Mouse (Mus musculus): Measurements from ENCODE around the gene Rtl10.
A peak's percentile ranks its signal among the peaks of the same experiment; 100 is the strongest.

Gene Rtl10

DNA sequence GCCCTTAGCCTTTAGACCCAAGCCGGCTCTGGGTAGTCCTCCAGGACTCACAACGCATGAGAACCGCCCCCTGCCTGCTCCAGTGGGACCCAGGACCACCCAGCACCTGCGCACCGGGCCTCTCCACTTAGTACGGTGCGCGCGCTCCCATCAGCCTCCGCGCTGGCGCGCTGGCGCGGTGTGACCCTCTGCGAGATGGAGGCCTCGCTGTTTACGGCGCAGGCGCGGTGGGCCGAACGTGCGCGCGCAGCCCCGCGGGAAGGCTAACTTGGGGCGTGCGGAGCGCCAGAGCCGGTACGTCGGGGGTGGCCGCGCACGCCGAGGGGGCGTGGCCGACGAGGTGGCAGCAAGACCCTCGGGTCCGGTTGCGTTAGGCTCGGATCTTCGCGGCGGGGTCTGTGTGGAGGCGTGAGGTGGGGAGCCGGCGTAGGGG, at the start of gene Rtl10, which contains the start of gene Gnb1l:
Gene Rtl10 (plus strand): TSS at position 344 of the 433 bp plus-strand sequence.
Gene Gnb1l (plus strand): TSS at position 156 of the 433 bp plus-strand sequence.
- DNase-seq (ENCODE audit: low spot score) = peak; percentile 87

DNA sequence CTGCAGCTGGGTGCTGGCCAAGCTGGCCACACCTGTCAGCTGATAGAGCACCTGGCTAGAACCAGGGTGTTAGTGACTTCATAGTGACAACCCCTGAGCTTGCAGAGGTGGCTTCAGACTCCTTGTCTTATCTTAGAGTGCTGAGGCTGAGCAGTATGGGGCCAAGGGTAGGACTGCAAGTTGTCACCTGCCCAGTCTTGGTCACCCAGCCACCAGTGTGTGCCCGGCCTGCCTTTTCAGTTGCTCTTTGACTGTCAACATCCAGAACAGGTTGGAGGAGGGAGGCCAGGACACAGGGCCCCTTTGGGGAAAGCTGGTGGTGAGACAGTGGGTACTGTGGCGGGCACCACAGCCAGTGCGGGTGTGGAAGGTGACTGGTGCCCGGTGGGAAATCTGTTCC, 49.7 kb upstream of the Rtl10 start:
- no peak for DNase-seq (ENCODE audit: low spot score)

DNA sequence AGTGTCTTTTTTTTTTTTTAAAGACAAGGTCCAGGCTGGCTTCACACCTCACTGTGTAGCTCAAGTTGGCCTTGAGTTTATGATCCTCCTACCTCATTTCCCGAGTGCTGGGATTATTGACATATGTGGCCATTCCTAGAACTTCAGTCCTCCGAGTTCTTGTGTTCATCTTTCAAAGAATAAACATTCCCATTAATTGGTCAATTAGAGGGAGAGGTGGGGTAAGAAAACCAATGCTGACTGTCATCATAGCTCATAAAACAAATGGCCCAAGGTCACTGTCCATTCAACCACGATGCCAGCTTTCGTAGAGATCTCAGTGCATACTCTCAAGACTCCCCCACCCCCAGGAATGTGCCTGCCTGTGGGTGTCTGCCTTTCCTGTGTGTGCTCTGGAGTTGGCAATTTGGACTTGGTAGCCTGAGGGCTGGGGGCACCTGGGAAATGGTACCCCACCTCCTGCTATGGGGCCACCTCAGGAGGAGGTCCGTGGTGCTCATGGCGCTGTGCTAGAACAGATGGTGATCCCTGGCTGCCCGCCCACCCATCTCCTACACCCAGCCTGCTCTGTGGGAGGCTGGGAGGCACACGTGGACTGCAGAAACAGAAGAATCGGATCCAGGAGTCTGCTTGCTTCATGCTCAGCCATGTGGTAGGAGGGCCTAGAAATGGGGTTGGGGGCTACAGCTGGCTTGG, 47.1 kb upstream of the Rtl10 start:
- DNase-seq (ENCODE audit: low spot score) = no peak

DNA sequence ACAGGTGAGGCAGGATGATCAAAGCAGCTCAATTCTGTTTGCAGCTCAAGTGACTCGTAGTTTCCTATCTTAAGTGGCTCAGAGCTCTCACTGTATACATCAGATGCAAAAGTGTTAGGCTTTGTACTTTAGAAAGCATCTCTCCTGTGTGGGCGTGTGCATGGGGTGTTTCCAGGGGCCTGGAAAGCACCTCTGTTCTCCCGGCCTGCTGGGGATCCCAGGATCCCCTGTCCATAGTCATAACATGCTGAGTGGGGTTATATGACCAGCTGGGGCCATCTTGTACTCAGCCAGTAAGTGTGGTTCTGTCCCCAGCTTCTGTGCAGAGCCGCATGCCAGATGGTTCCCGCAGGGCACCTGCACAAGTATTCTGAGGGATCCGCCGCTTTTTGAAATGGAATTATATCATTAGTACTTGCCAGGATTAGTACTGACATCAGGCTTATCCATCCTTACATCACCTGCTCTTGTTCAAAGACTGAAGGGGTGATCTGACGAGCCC, 46.3 kb upstream of the Rtl10 start:
- no peak for DNase-seq (ENCODE audit: low spot score)

DNA sequence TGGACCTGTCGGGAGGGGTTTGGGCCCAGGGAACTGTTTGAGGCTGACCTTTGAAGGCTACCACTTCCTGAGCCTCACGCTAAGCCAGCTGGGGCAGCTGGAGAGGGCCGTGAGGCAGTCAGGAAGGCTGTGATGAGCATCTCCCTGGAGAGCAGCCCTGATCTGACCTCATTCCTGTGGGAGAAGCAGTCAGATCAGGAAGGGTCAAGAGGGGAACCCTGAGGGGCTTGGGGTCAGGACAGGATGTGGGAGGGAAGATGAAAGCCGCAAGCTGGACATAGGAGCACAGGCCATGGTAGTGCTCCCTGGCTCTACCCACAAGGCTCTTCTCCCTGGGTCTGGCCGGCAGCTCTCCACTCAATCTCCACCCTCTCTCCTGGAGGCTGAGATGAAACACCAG, 44.9 kb upstream of the Rtl10 start:
- DNase-seq (ENCODE audit: low spot score) = no peak

DNA sequence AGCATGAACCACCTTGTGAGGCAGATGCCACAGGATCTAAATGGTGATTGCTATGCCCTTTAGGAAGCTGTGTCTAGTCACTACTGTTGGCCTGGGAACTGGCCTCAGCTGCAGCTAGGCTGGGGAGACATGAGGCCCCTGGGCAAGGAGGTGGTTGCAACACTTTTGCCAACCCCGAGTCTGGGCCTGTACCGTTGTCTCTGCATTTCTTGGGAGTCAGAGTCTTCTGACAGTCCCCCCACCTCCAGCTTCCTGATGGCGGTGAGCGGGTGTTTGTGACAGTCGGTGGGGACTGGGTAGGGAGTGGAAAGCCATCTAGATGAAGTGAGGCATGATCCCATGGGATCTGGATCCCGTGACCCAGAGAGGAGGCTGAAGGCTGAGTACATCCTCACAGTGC, 43.3 kb upstream of the Rtl10 start:
- no peak for DNase-seq (ENCODE audit: low spot score)

DNA sequence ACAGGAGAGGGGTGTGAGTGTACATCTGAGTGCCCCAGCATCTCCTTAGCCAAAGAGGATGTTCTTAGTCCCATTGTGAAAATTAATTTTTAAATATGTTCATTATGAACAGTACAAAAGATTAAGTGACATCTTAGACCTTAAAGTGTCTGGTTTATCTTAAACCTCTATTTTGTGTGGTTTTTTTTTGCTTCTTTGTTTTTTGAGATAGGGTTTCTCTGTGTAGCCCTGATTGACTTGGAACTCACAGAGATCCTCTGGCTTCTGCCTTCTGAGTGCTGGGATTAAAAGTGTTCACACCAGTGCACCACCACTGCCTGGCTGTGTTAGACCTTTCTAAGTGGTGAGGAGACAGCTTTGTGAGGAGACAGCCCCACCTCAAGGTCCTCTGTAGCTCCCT, 40.0 kb upstream of the Rtl10 start:
- no peak for DNase-seq (ENCODE audit: low spot score)

DNA sequence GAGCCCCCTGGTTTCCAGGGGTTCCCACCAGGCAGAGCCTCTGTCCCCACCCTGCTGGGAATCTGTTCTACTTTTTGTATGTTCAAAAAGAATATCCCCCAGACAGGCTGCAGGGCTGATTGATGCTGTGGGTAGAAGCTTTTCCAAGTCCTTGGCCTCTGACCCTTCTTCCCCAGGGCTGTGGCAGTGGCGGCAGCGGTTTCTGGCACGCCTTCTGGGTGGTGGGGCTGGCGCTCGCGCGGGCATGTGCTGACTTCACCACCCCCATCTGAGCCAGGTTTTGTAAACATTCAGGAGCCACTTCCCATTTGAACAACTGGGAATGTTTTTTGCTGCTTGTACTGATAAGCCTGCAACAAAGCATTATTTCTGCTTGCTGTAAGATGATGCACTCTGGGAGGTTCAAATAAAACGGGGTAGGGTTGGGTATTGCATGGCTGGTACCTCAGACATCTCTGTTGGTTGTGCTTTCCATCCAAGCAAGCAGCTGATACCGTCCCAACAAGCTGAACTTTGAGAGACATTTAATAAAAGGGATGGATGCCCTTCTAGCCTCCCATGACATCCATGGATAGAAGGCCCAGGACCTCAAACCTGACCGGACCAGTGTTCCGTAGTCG, 39.3 kb upstream of the Rtl10 start:
- no peak for DNase-seq (ENCODE audit: low spot score)

DNA sequence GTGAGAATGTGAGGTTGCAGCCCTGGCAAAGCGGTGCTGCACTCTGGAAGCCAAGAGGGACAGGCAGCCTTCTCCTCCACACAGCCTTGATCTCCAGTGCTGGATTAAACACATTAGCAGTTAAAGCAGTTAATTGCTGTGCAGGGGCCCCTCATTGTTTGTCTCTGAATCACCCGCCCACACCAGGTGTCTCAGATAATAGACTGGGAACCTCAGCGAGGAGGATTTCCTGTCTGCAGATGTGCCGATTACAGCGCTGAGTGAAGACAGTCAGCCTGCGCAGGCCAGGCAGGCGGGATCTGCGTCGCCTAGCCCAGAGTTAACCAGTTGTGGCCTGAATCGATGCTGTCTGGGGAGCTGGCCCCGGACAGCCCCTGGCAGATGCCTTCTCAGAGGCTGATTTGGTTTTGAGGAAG, 38.7 kb upstream of the Rtl10 start:
- DNase-seq (ENCODE audit: low spot score) = no peak

DNA sequence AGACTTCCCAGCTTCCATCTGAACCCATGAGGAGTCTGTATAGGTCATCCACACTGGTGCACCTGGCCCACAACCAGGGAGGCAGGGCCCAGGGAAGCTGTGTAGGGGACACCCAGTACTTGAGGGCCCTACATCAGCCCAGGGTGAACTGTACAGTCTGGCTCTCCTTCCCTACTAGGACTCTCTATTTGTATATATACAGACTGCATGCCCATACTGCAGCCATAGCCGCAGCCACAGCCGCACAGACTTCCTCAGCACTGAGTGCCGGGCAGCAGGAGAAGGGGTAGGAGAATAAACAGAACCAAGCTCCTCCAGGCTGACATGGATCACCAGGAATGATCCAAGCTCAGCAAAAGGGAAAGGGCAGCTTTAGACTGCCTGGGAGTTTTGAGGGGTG, 37.9 kb upstream of the Rtl10 start:
- DNase-seq (ENCODE audit: low spot score) = no peak

DNA sequence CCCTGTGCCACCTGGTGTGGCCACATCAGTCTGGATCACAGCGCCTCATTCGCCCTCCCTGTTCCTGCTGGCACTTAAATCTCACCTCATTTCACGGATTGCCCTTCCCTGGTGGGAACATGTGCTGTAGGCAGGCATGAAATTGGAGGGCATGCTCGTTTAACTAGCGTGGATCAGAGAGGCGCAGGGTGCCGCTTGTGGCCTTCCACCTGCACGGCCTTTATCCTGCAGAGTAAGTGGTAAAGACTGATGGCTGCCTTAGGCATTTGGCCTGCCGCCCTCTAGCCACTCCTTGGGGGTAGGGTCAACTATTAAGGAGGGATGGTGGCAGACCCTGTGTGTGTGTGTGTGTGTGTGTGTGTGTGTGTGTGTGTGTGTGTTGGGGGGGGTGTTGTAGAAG, 36.7 kb upstream of the Rtl10 start:
- no peak for DNase-seq (ENCODE audit: low spot score)

DNA sequence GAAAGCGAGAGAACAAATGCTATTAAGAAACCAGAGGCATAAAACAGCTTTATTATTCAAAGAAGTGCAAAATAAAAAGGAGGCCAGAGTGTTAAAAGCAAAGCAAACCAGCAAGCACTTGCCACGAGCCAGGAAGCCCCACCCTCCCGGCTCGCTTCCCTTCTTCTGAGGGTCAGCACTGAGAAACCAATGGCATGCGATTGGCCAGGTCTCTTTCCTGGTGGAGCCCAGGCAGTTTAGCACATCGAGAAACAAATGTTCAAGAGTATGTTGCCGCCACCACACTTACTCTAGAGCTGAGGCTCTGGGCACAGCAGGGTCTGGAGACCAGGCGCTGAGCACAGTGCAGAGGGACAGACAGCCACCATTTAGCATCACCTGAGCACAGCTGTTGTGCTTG, 36.1 kb upstream of the Rtl10 start:
- no peak for DNase-seq (ENCODE audit: low spot score)

DNA sequence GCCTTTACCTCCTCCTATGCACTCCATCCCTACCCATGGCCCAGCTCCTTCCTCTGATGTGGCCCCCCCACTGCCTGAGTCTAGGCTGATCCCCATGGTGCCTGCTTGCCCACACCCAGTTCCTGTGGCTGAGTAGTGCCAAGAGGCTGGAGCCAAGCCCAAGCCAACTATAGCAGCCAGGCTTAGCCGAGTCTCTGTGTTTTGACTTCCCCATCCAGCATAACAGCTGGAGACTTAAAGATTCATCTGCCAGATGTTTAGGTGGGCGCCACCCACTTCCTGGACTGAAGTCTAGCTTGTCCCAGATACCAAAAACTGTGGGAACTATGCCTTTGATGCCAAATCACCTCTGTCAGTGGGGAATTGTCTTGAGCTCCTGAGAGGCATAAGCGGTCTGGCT, 34.4 kb upstream of the Rtl10 start:
- DNase-seq (ENCODE audit: low spot score) = no peak

DNA sequence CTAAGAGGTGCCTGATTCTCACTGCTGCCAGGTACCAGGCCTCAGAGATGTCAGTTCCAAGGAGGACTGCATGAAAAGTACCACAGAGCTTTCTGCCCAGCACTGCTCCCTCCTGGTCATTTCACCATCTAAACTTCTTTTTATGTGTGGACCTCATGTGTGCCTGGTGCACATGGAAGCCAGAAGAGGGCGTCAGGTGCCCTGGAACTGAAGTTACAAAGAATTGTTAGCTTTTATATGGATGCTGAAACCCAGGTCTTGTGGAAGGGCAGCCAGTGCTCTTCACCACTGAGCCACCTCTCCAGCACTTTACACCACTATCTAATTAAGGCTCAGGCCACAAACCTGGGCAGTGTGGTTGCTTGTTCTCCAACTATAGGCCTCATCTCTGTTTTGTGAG, 27.9 kb upstream of the Rtl10 start:
- no peak for DNase-seq (ENCODE audit: low spot score)

DNA sequence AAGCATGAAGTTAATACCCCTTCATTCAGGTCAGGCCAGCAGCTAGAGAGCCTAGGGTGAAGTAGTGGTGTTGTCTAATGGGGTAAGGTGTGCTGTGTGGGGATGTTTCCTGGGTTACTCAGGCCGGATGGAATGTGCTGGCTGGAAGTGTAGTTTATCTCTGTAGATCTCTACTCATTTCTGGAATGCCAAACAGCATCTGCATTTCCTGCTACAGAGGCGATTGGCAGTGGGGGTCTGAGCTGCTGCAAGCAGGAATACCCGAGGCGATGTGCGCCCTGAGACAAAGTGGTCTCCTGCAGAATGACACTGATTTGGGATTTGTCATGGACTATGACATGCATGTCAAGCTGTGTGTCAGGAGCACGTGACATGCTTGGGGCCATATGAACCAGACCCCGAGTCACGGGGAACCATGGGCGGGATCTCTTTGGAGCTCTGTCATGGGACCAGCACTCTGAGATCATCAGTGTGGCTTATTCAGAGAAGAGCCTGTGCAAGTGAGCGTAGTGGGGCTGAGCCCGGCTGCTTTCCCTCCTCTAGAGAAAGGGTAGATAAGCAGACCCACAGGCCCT, 27.2 kb upstream of the Rtl10 start:
- DNase-seq (ENCODE audit: low spot score) = no peak

DNA sequence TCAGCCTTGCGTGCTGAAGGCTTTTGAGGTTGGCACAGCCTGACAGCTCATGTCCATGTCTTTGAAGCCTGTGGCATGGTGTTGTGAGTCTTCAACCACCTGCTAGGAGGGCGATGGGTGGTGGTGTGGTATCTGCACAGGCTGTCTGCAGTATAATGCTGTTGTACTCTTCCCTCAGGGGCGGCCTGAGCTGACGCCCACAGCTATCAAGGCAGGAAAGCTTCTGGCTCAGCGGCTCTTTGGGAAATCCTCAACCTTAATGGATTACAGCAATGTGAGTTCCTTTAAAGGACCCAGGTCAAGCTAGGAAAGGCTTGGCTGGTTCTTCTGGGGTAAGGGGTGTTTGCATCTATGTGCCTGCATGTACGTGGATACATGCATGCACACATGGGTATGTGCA, 26.7 kb upstream of the Rtl10 start:
- no peak for DNase-seq (ENCODE audit: low spot score)

DNA sequence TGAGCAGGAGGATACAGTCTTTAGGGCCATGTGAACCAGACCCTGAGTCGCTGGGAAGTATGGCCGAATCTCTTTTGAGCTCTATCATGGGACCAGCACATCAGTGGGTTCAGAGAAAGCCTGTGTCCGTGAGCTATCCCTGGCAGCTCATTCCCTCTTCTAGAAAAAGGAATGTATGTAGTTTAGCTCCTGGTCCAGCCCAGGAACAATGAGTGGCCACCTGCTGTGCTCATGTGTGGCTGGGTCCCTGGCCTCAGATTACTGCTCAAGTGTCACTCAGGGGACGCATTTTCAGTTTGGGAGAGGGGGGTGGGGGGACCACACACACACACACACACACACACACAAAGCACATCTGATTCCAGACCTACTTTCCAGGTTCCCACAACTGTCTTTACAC, 26.3 kb upstream of the Rtl10 start:
- no peak for DNase-seq (ENCODE audit: low spot score)

DNA sequence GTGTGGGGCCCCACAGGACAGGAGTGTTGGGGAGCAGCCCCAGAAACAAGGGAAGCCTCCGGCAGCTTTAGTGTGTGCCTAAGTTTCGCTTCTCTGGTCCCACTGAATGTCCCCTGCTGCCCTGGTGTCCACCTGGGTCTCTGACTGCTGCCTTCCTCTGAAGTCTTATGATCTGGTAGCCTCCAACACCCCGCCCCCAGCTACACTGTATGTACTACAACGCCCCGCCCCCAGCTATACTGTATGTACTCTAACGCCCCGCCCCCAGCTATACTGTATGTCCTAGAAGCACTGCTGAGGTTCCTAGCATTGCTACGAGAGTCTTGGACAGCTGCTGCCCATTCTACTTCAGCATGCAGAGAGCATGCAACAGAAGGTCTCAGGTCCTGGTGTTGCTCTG, 25.7 kb upstream of the Rtl10 start:
- DNase-seq (ENCODE audit: low spot score) = no peak

DNA sequence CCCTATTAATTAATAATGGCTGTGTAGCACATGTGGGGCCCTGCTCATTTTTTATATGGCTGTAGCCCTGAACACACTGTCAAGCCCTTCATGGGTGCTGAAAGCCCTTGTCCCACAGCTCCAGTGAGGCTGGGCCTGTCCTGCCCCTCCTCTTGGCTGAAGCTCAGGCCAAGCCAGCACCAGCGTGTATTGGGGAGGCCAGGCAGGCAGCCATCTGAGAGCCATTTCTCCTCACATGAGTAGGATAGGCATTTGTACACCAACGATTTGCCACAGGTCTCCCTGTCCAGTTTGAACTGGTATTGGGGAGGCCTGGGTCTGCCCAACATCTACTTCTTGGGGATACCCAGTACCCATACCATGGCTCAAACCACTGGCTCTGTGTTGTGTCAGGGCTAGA, 24.7 kb upstream of the Rtl10 start:
- DNase-seq (ENCODE audit: low spot score) = no peak

DNA sequence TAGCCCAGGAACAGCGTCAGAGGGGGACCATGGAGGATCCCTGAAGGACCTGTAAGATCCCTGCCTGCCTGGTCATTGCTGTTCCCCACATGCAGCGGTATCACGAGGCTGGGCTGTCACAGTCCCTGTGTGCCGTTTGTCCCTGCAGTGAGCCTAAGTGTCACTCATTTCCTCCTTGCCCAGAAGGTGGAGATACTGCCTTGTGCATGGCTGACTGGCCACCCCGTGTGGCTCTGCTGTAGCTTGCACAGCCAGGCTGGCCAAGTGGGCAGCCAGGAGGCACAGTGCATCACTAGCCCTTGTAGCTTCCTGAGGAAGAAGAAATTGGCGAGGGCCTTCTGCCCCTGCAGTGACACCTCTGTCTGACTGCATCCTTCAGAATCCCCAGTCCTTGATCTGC, 20.7 kb upstream of the Rtl10 start:
- no peak for DNase-seq (ENCODE audit: low spot score)

DNA sequence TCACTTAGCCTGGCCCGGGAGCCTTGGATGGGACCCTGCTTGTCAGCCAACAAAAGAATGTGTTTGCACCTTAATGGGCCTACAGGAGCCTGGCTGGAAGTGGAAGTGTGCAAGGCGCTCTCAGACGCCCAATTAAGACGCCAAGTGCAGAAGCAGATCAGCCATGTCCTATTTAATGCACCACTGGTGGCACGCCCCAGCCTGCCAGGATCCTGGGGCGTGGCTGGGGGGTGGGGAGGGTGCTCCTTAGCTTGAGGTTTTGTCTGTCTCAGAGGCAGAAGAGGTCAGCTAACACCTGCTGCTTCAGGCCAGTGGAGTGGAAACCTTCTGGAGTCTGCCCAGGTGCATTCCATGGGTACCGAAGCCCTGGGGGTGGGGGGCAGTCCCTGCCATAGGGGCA, 19.0 kb upstream of the Rtl10 start:
- DNase-seq (ENCODE audit: low spot score) = no peak

DNA sequence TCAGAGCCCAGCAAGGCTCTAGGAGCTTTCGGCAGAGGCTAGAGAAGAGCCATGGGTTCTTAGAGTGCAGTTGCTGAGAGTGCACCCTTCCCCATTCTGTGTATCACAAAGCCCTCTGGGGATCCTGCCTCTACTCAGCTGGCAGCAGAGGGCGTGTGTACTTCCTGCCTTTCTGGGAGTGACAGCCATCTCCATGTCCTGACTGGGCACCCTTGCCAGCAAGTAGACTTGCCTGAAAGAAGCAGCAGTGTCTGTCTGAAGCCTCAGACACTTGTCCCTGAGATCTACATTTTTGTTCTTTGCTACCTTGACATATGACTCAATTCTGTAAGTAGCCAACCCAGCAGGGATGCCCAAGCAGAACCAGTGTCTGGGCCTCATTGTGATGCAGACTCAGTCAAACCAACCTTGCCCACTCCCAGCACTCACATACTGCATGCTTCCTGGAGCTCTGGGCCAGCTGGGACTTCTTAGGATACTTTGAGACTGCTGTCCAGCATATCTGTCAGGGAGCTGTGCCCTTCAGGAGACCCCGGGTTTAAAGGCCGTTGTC, 17.7 kb upstream of the Rtl10 start:
- no peak for DNase-seq (ENCODE audit: low spot score)

DNA sequence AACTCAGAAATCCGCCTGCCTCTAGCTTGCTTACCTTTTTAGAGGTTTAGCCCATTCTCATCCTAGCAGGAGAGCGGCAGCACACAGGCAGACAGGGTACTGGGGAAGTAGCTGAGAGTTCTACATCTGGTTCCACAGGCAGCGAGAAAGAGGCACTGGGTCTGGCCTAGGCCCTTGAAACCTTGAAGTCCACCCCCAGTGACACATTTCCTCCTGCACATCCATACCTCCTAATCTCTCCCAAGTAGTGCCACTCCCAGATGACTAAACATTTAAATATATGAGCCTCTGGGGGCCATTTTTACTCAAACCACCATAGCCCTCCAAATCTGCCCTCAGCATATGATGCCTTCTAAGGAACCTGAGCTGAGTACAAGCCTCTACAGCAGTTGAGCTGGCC, 16.3 kb upstream of the Rtl10 start:
- DNase-seq (ENCODE audit: low spot score) = no peak
